8 mouse cellular contexts compared by ENCODE assay signal in the genomic region with DNA sequence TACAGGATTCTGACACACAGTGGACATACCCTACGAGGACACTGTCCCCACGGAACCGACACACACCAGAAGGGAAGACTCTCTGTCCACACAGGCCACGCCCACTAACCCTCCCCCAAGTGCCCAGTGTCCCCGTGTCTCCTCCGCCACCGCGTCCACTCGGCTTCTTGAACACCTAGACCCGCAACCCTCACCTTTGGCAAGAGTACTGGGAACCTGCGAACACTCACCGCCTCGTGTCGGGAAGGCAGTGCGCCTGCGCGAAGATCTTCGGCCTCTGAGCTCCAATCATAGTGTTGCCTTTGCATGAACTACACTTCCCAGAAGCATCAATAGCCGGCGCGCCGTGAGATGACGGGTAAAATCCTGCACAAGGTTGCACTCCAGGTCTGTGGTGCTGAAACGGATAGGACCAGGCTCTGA. TPM values are rescaled to one million over a fixed set of nuclear protein-coding genes. Genes with fewer than 3 reads are reported as not detected.
DNase-seq lines count a peak whose midpoint lies in the region; ATAC-seq lines count a peak whose summit lies in the region.

No protein-coding gene starts in this region.

- WGBS in hindbrain, embryonic 15.5 days = under 1% methylated on average over 24 of the region's 24 CpGs

- no peaks in the 10 kb centered on the region for H3K9me3 ChIP-seq in hindbrain, embryonic 15.5 days

- DNase-seq in T-cell, adult 2 months (ENCODE audit: low spot score) = peak; percentile 90
- DNase-seq in cerebellum, postnatal 36 days = peak; percentile 95 to 97
- DNase-seq in frontal cortex, postnatal 36 days (ENCODE audit: low spot score in 2 of 2) = peak; percentile 97
- DNase-seq in left cerebral cortex, adult 11 months (ENCODE audit: low spot score) = peak; percentile 92
- DNase-seq in lung, postnatal 4 days = peak; percentile 92 to 94
- peak; percentile 90 for DNase-seq in retina, postnatal 7 days (ENCODE audit: low read depth, low spot score)
- DNase-seq in urinary bladder, adult 2 months (ENCODE audit: low spot score) = peak; percentile 82

- peak overlapping the region; percentile 74 for H3K27ac ChIP-seq in hindbrain, embryonic 15.5 days (replicated peaks)

- H3K36me3 ChIP-seq in hindbrain, embryonic 15.5 days = no peaks in the 10 kb centered on the region

- ATAC-seq in hindbrain, embryonic 15.5 days (ENCODE audit: low FRiP score, low read depth) = peak; percentile 90

- H3K9ac ChIP-seq in hindbrain, embryonic 15.5 days = peak overlapping the region; percentile 72

- H3K27me3 ChIP-seq in hindbrain, embryonic 15.5 days = no peaks in the 10 kb centered on the region; the same call in 1 of the 2 replicates

- peak overlapping the region; percentile 69 for H3K4me3 ChIP-seq in hindbrain, embryonic 15.5 days

- H3K4me2 ChIP-seq in hindbrain, embryonic 15.5 days = peak overlapping the region; percentile 82

- peaks cover 34% of the 10 kb centered on the region for H3K4me1 ChIP-seq in hindbrain, embryonic 15.5 days (replicated peaks)

RNA-seq across cellular contexts. Expression of a gene that starts 2.4 kb away (rescaled TPM):
- polyA plus RNA-seq in hindbrain, embryonic 15.5 days (2015; fragmentation: Nextera tagmentation; extraction: Ambion mirVana) = 7.1 and 7.2 TPM in 2 replicates
- 5.5 and 5.9 TPM in 2 replicates for polyA plus RNA-seq in urinary bladder, adult 2 months (2012; rRNA removed)

RNA-seq across cellular contexts. Expression of a gene that starts 2.6 kb away (rescaled TPM):
- polyA plus RNA-seq in hindbrain, embryonic 15.5 days (2015; fragmentation: Nextera tagmentation; extraction: Ambion mirVana) = 130 and 142 TPM in 2 replicates
- polyA plus RNA-seq in urinary bladder, adult 2 months (2012; rRNA removed) = 57.9 and 68.3 TPM in 2 replicates

RNA-seq across cellular contexts. Expression of a gene that starts 43.2 kb away (rescaled TPM):
- polyA plus RNA-seq in hindbrain, embryonic 15.5 days (2015; fragmentation: Nextera tagmentation; extraction: Ambion mirVana) = 0.09 and 0.10 TPM in 2 replicates
- 112 and 118 TPM in 2 replicates for polyA plus RNA-seq in urinary bladder, adult 2 months (2012; rRNA removed)

Comparison
In these comparisons a context has a peak if more than half of its experiments do, and no peak if none do; other contexts are left out.
1. Peak in every context shown above with its lines: DNase-seq, ATAC-seq, H3K4me3 ChIP-seq and H3K27ac ChIP-seq.
2. RNA of a gene that starts 43.2 kb away (polyA plus RNA-seq): 112 to 118 TPM in urinary bladder, adult 2 months; 0.09 to 0.10 TPM in hindbrain, embryonic 15.5 days; every median in the first group is over 100 times any median in the second.